Mouse (Mus musculus): ENCODE measurements around the gene Tnk1. TPM values are rescaled to one million over a fixed set of nuclear protein-coding genes. Genes with fewer than 3 reads are reported as not detected.

Gene Tnk1
- polyA plus RNA-seq (2015; fragmentation: Nextera tagmentation; extraction: Ambion mirVana), result 0.27 and 0.36 TPM in 2 replicates

GRCm38 (mm10) chr11:69858113-69858998, at the start of gene Tnk1:
TSS of gene Tnk1 (minus strand) at chr11:69858730.
- Histone ChIP-seq H3K4me3 (no peak within 1 kb of the TSS), H3K4me1 (peaks cover 3% of the 10 kb centered on the region; the same call in 1 of the 2 replicates), H3K27me3 (peaks cover 14% of the 10 kb centered on the region; the same call in 1 of the 2 replicates), H3K27ac (replicated peaks) (no peak within 1 kb of the TSS), H3K4me2 (replicated peaks) (no peak within 1 kb of the TSS), H3K36me3 (no peaks in the 10 kb centered on the region), H3K9ac (replicated peaks) (no peak within 1 kb of the TSS), H3K9me3 (no peaks in the 10 kb centered on the region)
- ATAC-seq (replicated peaks), result no peak
- 22% methylated on average over 30 of the region's 30 CpGs for WGBS

GRCm38 (mm10) chr11:69904311-69904710, 45.8 kb upstream of the Tnk1 start:
- Histone ChIP-seq H3K9me3 (no peaks in the 10 kb centered on the region), H3K27ac (replicated peaks) (no peak overlapping the region), H3K27me3 (no peaks in the 10 kb centered on the region), H3K4me3 (no peak overlapping the region), H3K4me1 (peaks cover 22% of the 10 kb centered on the region), H3K36me3 (peaks cover 56% of the 10 kb centered on the region), H3K4me2 (replicated peaks) (no peak overlapping the region), H3K9ac (replicated peaks) (no peak overlapping the region)
- ATAC-seq (replicated peaks), result no peak
- WGBS, result 95% methylated on average over 9 of the region's 9 CpGs

- ATAC-seq (replicated peaks), result no peak
- Histone ChIP-seq H3K27me3 (no peaks in the 10 kb centered on the region), H3K9ac (replicated peaks) (no peak overlapping the region), H3K4me3 (peak overlapping the region; percentile 56), H3K27ac (replicated peaks) (no peak overlapping the region), H3K4me1 (peaks cover 34% of the 10 kb centered on the region), H3K36me3 (peaks cover 43% of the 10 kb centered on the region), H3K4me2 (replicated peaks) (peak overlapping the region; percentile 91), H3K9me3 (no peaks in the 10 kb centered on the region)
- 88% methylated on average over 13 of the region's 13 CpGs for WGBS
Observed at GRCm38 (mm10) chr11:69902972-69903371, 44.4 kb upstream of the Tnk1 start.

- no peaks in the 10 kb centered on the region for H3K27me3 ChIP-seq
- peaks cover 33% of the 10 kb centered on the region for H3K36me3 ChIP-seq
- ATAC-seq (replicated peaks), result no peak
- H3K27ac ChIP-seq (replicated peaks), result peak overlapping the region; percentile 96
- H3K9me3 ChIP-seq, result no peaks in the 10 kb centered on the region
- peak overlapping the region; percentile 76 for H3K9ac ChIP-seq (replicated peaks)
- WGBS, result under 1% methylated on average over 37 of the region's 39 CpGs
- peaks cover 35% of the 10 kb centered on the region for H3K4me1 ChIP-seq
- peak overlapping the region; percentile 91 for H3K4me2 ChIP-seq (replicated peaks)
- peak overlapping the region; percentile 56 for H3K4me3 ChIP-seq
Observed at GRCm38 (mm10) chr11:69901993-69902392, 43.5 kb upstream of the Tnk1 start.

- H3K4me2 ChIP-seq (replicated peaks), result peak overlapping the region; percentile 91
Observed at GRCm38 (mm10) chr11:69901406-69901846, 42.9 kb upstream of the Tnk1 start.

GRCm38 (mm10) chr11:69900471-69901405, 42.2 kb upstream of the Tnk1 start, which contains the start of the genes 2810408A11Rik and Neurl4:
TSS of gene 2810408A11Rik (minus strand) at chr11:69900987.
TSS of gene Neurl4 (plus strand) at chr11:69901072.
- Histone ChIP-seq H3K9me3 (no peaks in the 10 kb centered on the region), H3K27ac (replicated peaks) (peak within 1 kb of the TSS; percentile 96), H3K36me3 (peaks cover 20% of the 10 kb centered on the region), H3K9ac (replicated peaks) (peak within 1 kb of the TSS; percentile 76), H3K4me3 (peak within 1 kb of the TSS; percentile 56), H3K4me1 (peaks cover 35% of the 10 kb centered on the region), H3K27me3 (no peaks in the 10 kb centered on the region), H3K4me2 (replicated peaks) (peak within 1 kb of the TSS; percentile 91)
- under 1% methylated on average over 38 of the region's 38 CpGs for WGBS
- ATAC-seq (replicated peaks), result peak; percentile 96

More at GRCm38 (mm10) chr11:69901406-69901846, 42.9 kb upstream of the Tnk1 start:
- Histone ChIP-seq H3K27me3 (no peaks in the 10 kb centered on the region), H3K27ac (replicated peaks) (peak overlapping the region; percentile 96), H3K9ac (replicated peaks) (peak overlapping the region; percentile 76), H3K4me3 (peak overlapping the region; percentile 56), H3K9me3 (no peaks in the 10 kb centered on the region), H3K4me1 (peaks cover 35% of the 10 kb centered on the region), H3K36me3 (peaks cover 27% of the 10 kb centered on the region)
- ATAC-seq (replicated peaks), result peak; percentile 82
- WGBS, result 0% methylated on average over 42 of the region's 42 CpGs

GRCm38 (mm10) chr11:69899870-69900269, 41.3 kb upstream of the Tnk1 start:
- Histone ChIP-seq H3K4me3 (peak overlapping the region; percentile 56), H3K27me3 (no peaks in the 10 kb centered on the region), H3K4me1 (peaks cover 35% of the 10 kb centered on the region), H3K4me2 (replicated peaks) (peak overlapping the region; percentile 91), H3K27ac (replicated peaks) (peak overlapping the region; percentile 96), H3K9ac (replicated peaks) (peak overlapping the region; percentile 76), H3K9me3 (no peaks in the 10 kb centered on the region), H3K36me3 (peaks cover 12% of the 10 kb centered on the region)
- 23% methylated on average over 4 of the region's 4 CpGs for whole genome bisulfite sequencing
- ATAC-seq (replicated peaks), result no peak

- ATAC-seq (replicated peaks), result no peak
- Histone ChIP-seq H3K9ac (replicated peaks) (no peak within 1 kb of the TSS), H3K27ac (replicated peaks) (no peak within 1 kb of the TSS), H3K9me3 (no peaks in the 10 kb centered on the region), H3K4me3 (no peak within 1 kb of the TSS), H3K4me2 (replicated peaks) (no peak within 1 kb of the TSS), H3K27me3 (no peaks in the 10 kb centered on the region), H3K36me3 (no peaks in the 10 kb centered on the region), H3K4me1 (peaks cover 20% of the 10 kb centered on the region)
- WGBS, result 88% methylated on average over 4 of the region's 4 CpGs
Observed at GRCm38 (mm10) chr11:69895291-69895690, 36.8 kb upstream of the Tnk1 start, which contains the start of gene Acap1. TSS of gene Acap1 (minus strand) at chr11:69895539.

- WGBS, result 91% methylated on average over 5 of the region's 5 CpGs
- ATAC-seq (replicated peaks), result no peak
- H3K4me3 ChIP-seq, result no peak overlapping the region
- no peaks in the 10 kb centered on the region for H3K27me3 ChIP-seq
- H3K27ac ChIP-seq (replicated peaks), result no peak overlapping the region
- no peak overlapping the region for H3K4me2 ChIP-seq (replicated peaks)
- H3K9ac ChIP-seq (replicated peaks), result no peak overlapping the region
- H3K9me3 ChIP-seq, result no peaks in the 10 kb centered on the region
- H3K4me1 ChIP-seq, result peaks cover 16% of the 10 kb centered on the region
- no peaks in the 10 kb centered on the region for H3K36me3 ChIP-seq
Observed at GRCm38 (mm10) chr11:69894671-69895070, 36.1 kb upstream of the Tnk1 start.

GRCm38 (mm10) chr11:69891482-69891881, 33.0 kb upstream of the Tnk1 start:
- 60% methylated on average over 4 of the region's 4 CpGs for WGBS
- H3K4me2 ChIP-seq (replicated peaks), result no peak overlapping the region
- no peak overlapping the region for H3K4me3 ChIP-seq
- H3K9ac ChIP-seq (replicated peaks), result no peak overlapping the region
- no peaks in the 10 kb centered on the region for H3K9me3 ChIP-seq
- ATAC-seq (replicated peaks), result no peak
- no peaks in the 10 kb centered on the region for H3K36me3 ChIP-seq
- no peaks in the 10 kb centered on the region for H3K4me1 ChIP-seq
- H3K27ac ChIP-seq (replicated peaks), result no peak overlapping the region
- H3K27me3 ChIP-seq, result no peaks in the 10 kb centered on the region

GRCm38 (mm10) chr11:69886907-69887635, 28.5 kb upstream of the Tnk1 start:
- Histone ChIP-seq H3K4me2 (replicated peaks) (no peak overlapping the region), H3K27me3 (0 out of 2 replicates have a peak, but pooled peaks cover 4% of the 10 kb centered on the region), H3K4me3 (no peak overlapping the region), H3K4me1 (no peaks in the 10 kb centered on the region), H3K9me3 (no peaks in the 10 kb centered on the region), H3K36me3 (no peaks in the 10 kb centered on the region), H3K27ac (replicated peaks) (no peak overlapping the region), H3K9ac (replicated peaks) (no peak overlapping the region)
- 73% methylated on average over 8 of the region's 8 CpGs for WGBS
- no peak for ATAC-seq (replicated peaks)
